Mouse (Mus musculus) cortical plate, adult 2 months (tissue): ENCODE measurements at regions not wholly inside any gene's neighbourhood (a gene's known extent, or its start where the extent isn't known, plus 50 kb on each side); places are given as distances from the start of the nearest gene placed in this dataset.
"Not testable (repeated sequence)": the region's sequence is repeated elsewhere in the genome, so short reads cannot be mapped to it uniquely, and the experiment has no call there.

Source experiments
- H3K27ac ChIP-seq: fragments of 200-500 bp; 2 replicates; pipeline ENCODE4 v1.5.1; 2012; ENCODE audit warnings: low read length, control low read depth, inconsistent platforms; ENCODE audit not compliant: insufficient read depth
- H3K4me1 ChIP-seq: fragments of 200-500 bp; 2 replicates; pipeline ENCODE4 v1.6.1; 2011; ENCODE audit warnings: low read length; ENCODE audit not compliant: control insufficient read depth, insufficient read depth
- H3K4me3 ChIP-seq: fragments of 200-500 bp; 2 replicates; pipeline ENCODE4 v1.5.1; 2011; ENCODE audit warnings: mild to moderate bottlenecking, low read length, control low read depth; ENCODE audit not compliant: insufficient read depth
- CTCF ChIP-seq: fragments of 200-500 bp; IDR thresholded peaks from 2 replicates; pipeline ENCODE4 v1.5.1; 2011; ENCODE audit warnings: mild to moderate bottlenecking, control low read depth, low read length; ENCODE audit not compliant: insufficient read depth; ENCODE audit errors: extremely low read depth
- POLR2A ChIP-seq: fragments of 200-500 bp; IDR thresholded peaks from 2 replicates; pipeline ENCODE4 v1.6.1; 2011; ENCODE audit warnings: mild to moderate bottlenecking, low read length, control low read depth; ENCODE audit not compliant: insufficient read depth; ENCODE audit errors: extremely low read depth

- no peaks in the 10 kb centered on the region; the same call in 1 of the 2 replicates for H3K4me1 ChIP-seq
- no peak overlapping the region for H3K27ac ChIP-seq
- TF ChIP-seq POLR2A (no peak), CTCF (no peak)
- no peak overlapping the region for H3K4me3 ChIP-seq
These were observed 191.9 kb downstream of the Tcp10c start for GRCm38 (mm10) chr17:13546249-13546648.

- TF ChIP-seq POLR2A (no peak), CTCF (no peak)
- H3K4me1 ChIP-seq = no peaks in the 10 kb centered on the region; the same call in 1 of the 2 replicates
- no peak overlapping the region for H3K4me3 ChIP-seq
- H3K27ac ChIP-seq = no peak overlapping the region; the same call in 1 of the 2 replicates
These were observed 192.3 kb downstream of the Tcp10c start for GRCm38 (mm10) chr17:13546669-13547085.

- Histone ChIP-seq H3K27ac (no peak overlapping the region), H3K4me1 (no peaks in the 10 kb centered on the region; the same call in 1 of the 2 replicates), H3K4me3 (no peak overlapping the region)
- no peak for TF ChIP-seq CTCF
- TF ChIP-seq POLR2A = no peak
These were observed 193.4 kb downstream of the Tcp10c start for GRCm38 (mm10) chr17:13547657-13548360.

GRCm38 (mm10) chr17:13549975-13550895 is 195.9 kb downstream of the Tcp10c start:
- H3K4me1 ChIP-seq = no peaks in the 10 kb centered on the region; the same call in 1 of the 2 replicates
- H3K27ac ChIP-seq = no peak overlapping the region
- TF ChIP-seq POLR2A = no peak
- TF ChIP-seq CTCF = no peak
- no peak overlapping the region for H3K4me3 ChIP-seq

GRCm38 (mm10) chr17:13550896-13551267 is 196.5 kb downstream of the Tcp10c start:
- H3K27ac ChIP-seq, H3K4me1 ChIP-seq, H3K4me3 ChIP-seq: not testable (repeated sequence)

- not testable (repeated sequence) for H3K4me1 ChIP-seq, H3K4me3 ChIP-seq
These were observed 197.5 kb downstream of the Tcp10c start for GRCm38 (mm10) chr17:13551693-13552404.

GRCm38 (mm10) chr17:13552840-13553239 is 198.5 kb downstream of the Tcp10c start:
- H3K4me1 ChIP-seq, H3K27ac ChIP-seq, H3K4me3 ChIP-seq: not testable (repeated sequence)

More at GRCm38 (mm10) chr17:13551693-13552404, 197.5 kb downstream of the Tcp10c start:
- H3K27ac ChIP-seq = not testable (repeated sequence)

GRCm38 (mm10) chr17:13555311-13556059 is 201.1 kb downstream of the Tcp10c start:
- not testable (repeated sequence) for H3K4me1 ChIP-seq, H3K27ac ChIP-seq, H3K4me3 ChIP-seq

- H3K4me1 ChIP-seq, H3K27ac ChIP-seq, H3K4me3 ChIP-seq: not testable (repeated sequence)
These were observed 201.8 kb downstream of the Tcp10c start for GRCm38 (mm10) chr17:13556060-13556660.
